Mouse (Mus musculus): Measurements from ENCODE around the gene Rabl6. TPM values are rescaled to one million over a fixed set of nuclear protein-coding genes. Genes with fewer than 3 reads are reported as not detected.
"Not testable (repeated sequence)": the region's sequence is repeated elsewhere in the genome, so short reads cannot be mapped to it uniquely, and the experiment has no call there.

Gene Rabl6
- polyA plus RNA-seq, 1 experiment from 2014 or later, result 13.5 TPM

DNA sequence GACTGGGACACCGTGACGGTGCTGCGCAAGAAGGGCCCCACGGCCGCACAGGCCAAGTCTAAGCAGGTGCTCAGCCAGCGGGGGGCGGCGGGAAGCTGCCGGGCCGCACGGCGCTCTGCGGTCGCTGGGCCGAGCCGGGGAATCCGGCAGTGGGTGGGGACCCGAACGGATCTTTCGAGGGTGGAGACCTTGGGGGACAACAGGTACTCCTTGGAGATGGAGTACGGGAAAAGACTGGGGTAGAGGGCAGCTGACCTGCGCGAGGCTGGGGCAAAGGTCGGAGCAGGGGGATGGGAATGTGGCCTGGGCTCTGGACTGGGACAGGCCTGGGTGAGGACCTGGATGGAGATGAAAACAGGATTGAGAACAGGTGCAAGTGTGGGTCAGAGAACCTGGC lies 50.4 kb downstream of the Rabl6 start:
- H3K4me2 ChIP-seq (ENCODE audit: low read depth, low read length), result peak overlapping the region; percentile 99
- WGBS (ENCODE audit: insufficient replicate concordance), result 1% methylated on average over 24 of the region's 24 CpGs
- H3K9ac ChIP-seq (replicated peaks), result peak overlapping the region; percentile 98
- H3K4me3 ChIP-seq (ENCODE audit: low read depth, low read length), result peak overlapping the region; percentile 96
- TF ChIP-seq EP300 (IDR thresholded peaks at IDR 0.05; ENCODE audit: low read depth) (no peak), CTCF (IDR thresholded peaks at IDR 0.05; ENCODE audit: low read depth) (no peak)
- DNase-seq, result peak; percentile 68
- peaks cover 19% of the 10 kb centered on the region for H3K4me1 ChIP-seq (ENCODE audit: insufficient read depth)
- peak; percentile 74 for ATAC-seq
- H3K9me3 ChIP-seq (ENCODE audit: low read length), result no peaks in the 10 kb centered on the region
- H3K36me3 ChIP-seq (replicated peaks; ENCODE audit: insufficient read depth, low read length), result peaks cover 35% of the 10 kb centered on the region
- H3K27ac ChIP-seq (ENCODE audit: low read depth), result peak overlapping the region; percentile 98
- no peaks in the 10 kb centered on the region for H3K27me3 ChIP-seq (ENCODE audit: insufficient read depth, low read length)

DNA sequence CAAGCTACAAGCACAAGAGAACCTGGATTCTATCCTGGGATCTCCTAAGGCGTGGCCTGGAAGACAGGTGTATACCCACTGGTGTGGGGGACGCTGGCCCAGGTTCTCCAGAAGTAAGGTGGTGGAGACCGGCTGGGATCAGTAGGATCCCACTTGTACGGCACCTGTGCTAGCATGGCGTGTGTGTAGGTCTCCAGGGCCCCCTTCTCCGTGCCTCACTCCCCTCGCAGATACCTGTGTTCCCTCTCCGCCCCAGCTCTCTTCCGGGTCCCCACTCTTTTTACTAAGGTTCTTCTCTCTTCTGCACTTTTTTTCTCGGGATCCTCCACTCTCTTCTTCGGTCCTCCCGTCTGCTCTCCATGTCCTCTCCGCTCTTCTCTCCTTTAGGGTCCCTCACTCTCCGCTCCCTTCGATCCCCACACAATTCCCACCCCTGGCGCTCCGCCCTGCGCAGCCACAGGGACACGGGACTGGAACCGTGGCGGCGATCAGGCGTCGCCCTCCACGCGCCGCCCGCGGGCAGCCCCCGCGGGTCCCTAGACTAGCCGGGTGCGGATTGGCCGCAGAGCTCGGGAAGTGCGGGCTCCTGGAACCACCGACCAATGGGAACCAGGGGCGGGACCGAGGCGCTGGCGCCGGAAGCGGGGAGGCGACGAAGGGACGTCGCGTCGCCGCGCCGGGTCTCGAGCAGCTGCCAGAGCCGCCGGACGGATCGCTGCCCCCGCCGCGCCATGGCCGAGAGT lies 50.9 kb downstream of the Rabl6 start, which contains the start of gene Edf1:
Gene Edf1, plus strand, starts transcription at position 627 of the 743 bp plus-strand sequence.
- Histone ChIP-seq H3K9me3 (ENCODE audit: low read length) (no peaks in the 10 kb centered on the region), H3K27ac (ENCODE audit: low read depth) (peak within 1 kb of the TSS; percentile 98), H3K36me3 (replicated peaks; ENCODE audit: insufficient read depth, low read length) (peaks cover 29% of the 10 kb centered on the region), H3K4me2 (ENCODE audit: low read depth, low read length) (peak within 1 kb of the TSS; percentile 99), H3K9ac (replicated peaks) (peak within 1 kb of the TSS; percentile 98), H3K4me3 (ENCODE audit: low read depth, low read length) (peak within 1 kb of the TSS; percentile 96), H3K4me1 (ENCODE audit: insufficient read depth) (peaks cover 19% of the 10 kb centered on the region), H3K27me3 (ENCODE audit: insufficient read depth, low read length) (no peaks in the 10 kb centered on the region)
- ATAC-seq (peak; percentile 99), DNase-seq (peak; percentile 95)
- under 1% methylated on average over 55 of the region's 61 CpGs for WGBS (ENCODE audit: insufficient replicate concordance)
- no peak for TF ChIP-seq CTCF (IDR thresholded peaks at IDR 0.05; ENCODE audit: low read depth)
- no peak for TF ChIP-seq EP300 (IDR thresholded peaks at IDR 0.05; ENCODE audit: low read depth)

DNA sequence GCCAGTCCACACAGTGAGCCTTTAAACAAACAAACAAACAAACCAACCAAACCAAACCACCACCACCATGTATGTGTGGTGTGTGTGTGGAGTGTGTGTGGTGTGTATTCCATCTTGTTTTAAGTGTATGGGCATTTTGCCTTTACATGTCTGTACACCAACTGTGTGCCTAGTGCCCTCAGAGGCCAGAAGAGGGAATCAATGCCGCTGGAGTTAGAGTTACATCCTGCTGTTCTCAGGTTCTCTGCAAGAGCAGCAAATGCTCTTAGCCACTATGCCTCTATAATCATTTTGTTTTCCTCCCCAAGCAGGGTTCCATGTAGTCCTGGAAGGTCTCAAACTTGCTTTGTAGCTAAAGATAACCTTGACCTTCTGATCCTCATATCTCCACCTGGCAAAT lies 52.0 kb downstream of the Rabl6 start:
- WGBS (ENCODE audit: insufficient replicate concordance), result 60% methylated on average over 1 of the region's 1 CpGs
- no peak overlapping the region for H3K4me2 ChIP-seq (ENCODE audit: low read depth, low read length)
- peaks cover 18% of the 10 kb centered on the region for H3K36me3 ChIP-seq (replicated peaks; ENCODE audit: insufficient read depth, low read length)
- H3K4me1 ChIP-seq (ENCODE audit: insufficient read depth), result peaks cover 19% of the 10 kb centered on the region
- H3K27me3 ChIP-seq (ENCODE audit: insufficient read depth, low read length), result no peaks in the 10 kb centered on the region
- no peak overlapping the region for H3K27ac ChIP-seq (ENCODE audit: low read depth)
- no peak overlapping the region for H3K9ac ChIP-seq (replicated peaks)
- H3K9me3 ChIP-seq (ENCODE audit: low read length), result no peaks in the 10 kb centered on the region
- ATAC-seq (no peak), DNase-seq (no peak)
- TF ChIP-seq CTCF (IDR thresholded peaks at IDR 0.05; ENCODE audit: low read depth) (no peak), EP300 (IDR thresholded peaks at IDR 0.05; ENCODE audit: low read depth) (no peak)
- H3K4me3 ChIP-seq (ENCODE audit: low read depth, low read length), result no peak overlapping the region

DNA sequence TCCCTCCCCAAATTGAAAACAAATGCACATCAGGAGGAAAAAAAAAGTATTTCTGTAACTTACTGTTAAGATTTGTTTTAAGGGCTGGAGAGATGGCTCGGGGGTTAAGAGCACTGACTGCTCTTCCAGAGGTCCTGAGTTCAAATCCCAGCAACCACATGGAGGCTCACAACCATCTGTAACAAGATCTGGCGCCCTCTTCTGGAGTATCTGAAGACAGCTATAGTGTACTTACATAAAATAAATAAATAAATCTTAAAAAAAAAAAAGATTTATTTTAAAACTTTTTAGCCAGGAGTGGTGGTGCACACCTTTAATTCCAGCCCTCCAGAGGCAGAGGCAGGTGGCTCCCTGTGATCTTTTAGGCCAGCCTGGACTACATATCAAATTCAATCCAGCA lies 52.8 kb downstream of the Rabl6 start:
- peaks cover 19% of the 10 kb centered on the region for H3K4me1 ChIP-seq (ENCODE audit: insufficient read depth)
- not testable (repeated sequence) for H3K27me3 ChIP-seq (ENCODE audit: insufficient read depth, low read length); ATAC-seq; H3K9ac ChIP-seq (replicated peaks); H3K9me3 ChIP-seq (ENCODE audit: low read length); DNase-seq; H3K27ac ChIP-seq (ENCODE audit: low read depth); H3K4me2 ChIP-seq (ENCODE audit: low read depth, low read length); H3K4me3 ChIP-seq (ENCODE audit: low read depth, low read length)
- peak; percentile 27; the same call in 1 of the 2 replicates for TF ChIP-seq CTCF (IDR thresholded peaks at IDR 0.05; ENCODE audit: low read depth)
- H3K36me3 ChIP-seq (replicated peaks; ENCODE audit: insufficient read depth, low read length), result peaks cover 12% of the 10 kb centered on the region
- 42% methylated on average over 2 of the region's 2 CpGs for WGBS (ENCODE audit: insufficient replicate concordance)

- not testable (repeated sequence) for H3K4me2 ChIP-seq (ENCODE audit: low read depth, low read length); H3K9me3 ChIP-seq (ENCODE audit: low read length); DNase-seq; H3K36me3 ChIP-seq (replicated peaks; ENCODE audit: insufficient read depth, low read length); H3K4me3 ChIP-seq (ENCODE audit: low read depth, low read length); H3K27me3 ChIP-seq (ENCODE audit: insufficient read depth, low read length); H3K9ac ChIP-seq (replicated peaks); H3K27ac ChIP-seq (ENCODE audit: low read depth); H3K4me1 ChIP-seq (ENCODE audit: insufficient read depth); ATAC-seq
- WGBS (ENCODE audit: insufficient replicate concordance), result 76% methylated on average over 4 of the region's 4 CpGs
These were observed 55.0 kb downstream of the Rabl6 start for GRCm38 (mm10) chr2:25553171-25553786.

DNA sequence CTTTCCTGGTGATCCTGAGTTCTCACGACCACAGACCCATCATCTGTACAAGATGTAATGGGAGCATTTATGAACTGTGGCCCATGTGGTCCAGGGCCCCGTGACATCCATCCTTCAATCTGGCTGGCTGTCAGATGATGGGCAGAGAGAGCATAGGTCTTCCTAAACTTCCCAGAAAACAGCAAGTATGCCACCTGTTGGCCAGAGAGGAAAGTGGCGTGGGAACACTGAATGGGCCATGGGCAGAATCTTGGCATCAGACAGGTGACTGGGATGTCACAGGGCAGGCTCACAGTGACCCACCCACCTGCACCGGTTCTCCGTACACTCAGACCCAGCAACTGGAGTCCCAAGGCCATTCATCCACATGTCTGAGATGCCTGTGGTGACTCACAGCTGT lies 57.1 kb downstream of the Rabl6 start:
- 0 out of 2 replicates have a peak, but pooled peaks cover 7% of the 10 kb centered on the region for H3K4me1 ChIP-seq (ENCODE audit: insufficient read depth)
- H3K4me3 ChIP-seq (ENCODE audit: low read depth, low read length), result no peak overlapping the region
- ATAC-seq, result no peak
- H3K27me3 ChIP-seq (ENCODE audit: insufficient read depth, low read length), result no peaks in the 10 kb centered on the region
- no peak overlapping the region for H3K4me2 ChIP-seq (ENCODE audit: low read depth, low read length)
- no peaks in the 10 kb centered on the region for H3K9me3 ChIP-seq (ENCODE audit: low read length)
- H3K27ac ChIP-seq (ENCODE audit: low read depth), result no peak overlapping the region
- peak; percentile 49 for DNase-seq
- H3K9ac ChIP-seq (replicated peaks), result no peak overlapping the region
- H3K36me3 ChIP-seq (replicated peaks; ENCODE audit: insufficient read depth, low read length), result no peaks in the 10 kb centered on the region
- WGBS (ENCODE audit: insufficient replicate concordance), result 28% methylated on average over 5 of the region's 5 CpGs
- TF ChIP-seq CTCF (IDR thresholded peaks at IDR 0.05; ENCODE audit: low read depth) (peak; percentile 79), EP300 (IDR thresholded peaks at IDR 0.05; ENCODE audit: low read depth) (no peak)

All from liver, postnatal 0 days (tissue).